Mouse (Mus musculus): ENCODE measurements at regions not wholly inside any gene's neighbourhood (a gene's known extent, or its start where the extent isn't known, plus 50 kb on each side); places are given as distances from the start of the nearest gene placed in this dataset.

DNA sequence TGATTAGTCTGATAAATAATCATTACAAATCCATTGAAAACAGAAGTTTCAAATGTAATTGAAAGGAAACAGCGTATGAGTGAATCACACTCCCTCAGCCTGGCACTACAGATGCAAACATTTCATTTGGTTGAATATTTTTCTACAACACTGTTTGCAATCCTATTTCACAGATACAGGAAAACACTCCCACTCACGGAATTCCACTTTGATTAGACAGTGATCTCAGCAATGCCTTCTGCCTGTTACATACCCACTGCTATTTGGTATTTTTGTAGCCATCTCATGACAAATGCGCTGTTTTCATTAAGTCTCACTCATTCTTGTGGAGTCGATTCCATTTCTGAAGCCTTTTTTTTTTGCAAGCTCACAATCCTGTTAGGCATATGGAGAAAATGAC, 105.3 kb downstream of the Gm4340 start:
- TF ChIP-seq CTCF (IDR thresholded peaks at IDR 0.05) (no peak), EP300 (IDR thresholded peaks at IDR 0.05) (no peak)

Measured in lung, postnatal 0 days (tissue).